Mouse (Mus musculus) adrenal gland, postnatal 36 days (tissue): ENCODE results near the gene Mrm2. TPM values are rescaled to one million over a fixed set of nuclear protein-coding genes. Genes with fewer than 3 reads are reported as not detected.

Experiments used
- total RNA-seq, 2 experiments: library from RNA; stranded (reverse); gene quantifications; 2 replicates each; pipeline ENCODE4 v1.2.3; 2021

Gene Mrm2
- total RNA-seq, 2 experiments from 2014 or later: 13.7 to 15.6 TPM

Other genes starting within 250 kb of the Mrm2 start
- 10 to 100 TPM; 13.9 to 17.8 TPM for gene Mad1l1, start 10.3 kb downstream of the Mrm2 start, total RNA-seq
- 10 to 100 TPM; 15.0 to 23.0 TPM for gene Nudt1, start 10.2 kb downstream of the Mrm2 start, total RNA-seq
- 10 to 100 TPM; 16.7 to 20.7 TPM for gene Snx8, start 57.4 kb upstream of the Mrm2 start, total RNA-seq
- 100 to 1,000 TPM; 175 to 197 TPM for gene Eif3b, start 87.4 kb upstream of the Mrm2 start, total RNA-seq
- gene Gm4869, start 113.7 kb upstream of the Mrm2 start, total RNA-seq: under 1 TPM in 1 of 2 experiments, not detected in 1; 0.16 TPM
- 10 to 100 TPM in 1 of 2 experiments, 1 to 10 TPM in 1; 6.9 to 10.1 TPM for gene Chst12, start 173.7 kb upstream of the Mrm2 start, total RNA-seq
- gene Grifin, start 233.2 kb upstream of the Mrm2 start, total RNA-seq: not detected